Mouse (Mus musculus): ENCODE results near the gene Dph2. TPM values are rescaled to one million over a fixed set of nuclear protein-coding genes. Genes with fewer than 3 reads are reported as not detected.

Gene Dph2
- total and polyA plus RNA-seq, 3 experiments = 25.2 to 27.2 TPM; not detected in 1

DNA sequence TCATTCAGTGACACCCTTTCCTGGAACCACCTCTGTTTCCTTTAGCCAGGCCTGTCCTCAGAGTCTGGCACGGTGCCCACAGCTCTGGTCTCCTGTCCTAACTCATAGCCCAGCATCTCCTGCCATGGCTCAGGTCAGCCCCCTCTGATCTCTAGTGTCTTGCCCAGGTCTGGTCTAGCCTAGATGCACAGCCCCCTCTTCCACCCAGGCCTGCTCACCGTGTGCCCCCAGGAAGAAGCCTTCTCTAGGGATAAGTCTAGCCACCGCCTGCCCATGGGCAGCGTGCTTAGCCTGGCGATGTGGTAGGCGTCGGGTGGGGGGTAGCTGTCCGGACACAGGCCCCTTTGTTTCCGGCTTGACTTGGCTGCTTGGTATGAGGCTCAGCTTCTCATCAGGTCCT is 36.7 kb downstream of the Dph2 start:
- H3K9ac ChIP-seq (ENCODE audit: control insufficient read depth, low read depth, low read length, poor library complexity, severe bottlenecking) = no peak overlapping the region
- TF ChIP-seq TBP (IDR thresholded peaks at IDR 0.05; ENCODE audit: low read depth, low read length) (no peak), RCOR1 (IDR thresholded peaks at IDR 0.05; ENCODE audit: low read depth, low read length) (no peak), ZNF384 (IDR thresholded peaks at IDR 0.05; ENCODE audit: low read depth, low read length) (no peak), UBTF (IDR thresholded peaks at IDR 0.05; ENCODE audit: borderline replicate concordance, insufficient read depth, low read depth, low read length) (no peak), CHD2 (IDR thresholded peaks at IDR 0.05; ENCODE audit: low read length) (no peak), ZC3H11A (IDR thresholded peaks at IDR 0.05; ENCODE audit: low read depth, low read length) (no peak), EP300 (IDR thresholded peaks at IDR 0.05; ENCODE audit: low read depth in 1 of 2, low read length in 2 of 2) (no peak), NRF1 (IDR thresholded peaks at IDR 0.05; ENCODE audit: insufficient read depth, low read depth, low read length, poor library complexity, severe bottlenecking) (no peak), NELFE (IDR thresholded peaks at IDR 0.05; ENCODE audit: low read depth, low read length) (no peak), MEF2A (IDR thresholded peaks at IDR 0.05; ENCODE audit: extremely low read depth, insufficient replicate concordance, low read depth, low read length, poor library complexity, severe bottlenecking) (no peak), POLR2AphosphoS2 (IDR thresholded peaks at IDR 0.05; ENCODE audit: low read length) (no peak), ELF1 (IDR thresholded peaks at IDR 0.05; ENCODE audit: low read depth, low read length) (no peak), MAZ (IDR thresholded peaks at IDR 0.05; ENCODE audit: low read depth, low read length) (no peak), POLR2A (IDR thresholded peaks at IDR 0.05; ENCODE audit: control insufficient read depth in 1 of 2, insufficient read depth in 1 of 2, low read depth in 1 of 2, low read length in 2 of 2, poor library complexity in 1 of 2) (no peak), ZMIZ1 (IDR thresholded peaks at IDR 0.05; ENCODE audit: low read depth, low read length) (no peak), MYB (IDR thresholded peaks at IDR 0.05; ENCODE audit: low read depth, low read length) (no peak)
- H3K36me3 ChIP-seq (ENCODE audit: control insufficient read depth in 1 of 2, insufficient read depth in 2 of 2, low read length in 2 of 2) = no peaks in the 10 kb centered on the region; a peak in 1 of 4 replicates
- H3K4me3 ChIP-seq (ENCODE audit: control insufficient read depth in 1 of 2, insufficient read depth in 1 of 2, low read depth in 2 of 2, low read length in 2 of 2) = no peak overlapping the region
- no peaks in the 10 kb centered on the region for H3K27me3 ChIP-seq (ENCODE audit: control insufficient read depth in 1 of 2, insufficient read depth in 2 of 2, low read length in 2 of 2)
- no peaks in the 10 kb centered on the region for H3K4me1 ChIP-seq (ENCODE audit: control insufficient read depth in 1 of 2, insufficient read depth in 2 of 2, low read length in 2 of 2)
- no peaks in the 10 kb centered on the region for H3K79me2 ChIP-seq (ENCODE audit: control insufficient read depth, insufficient read depth, low read length, poor library complexity)
- no peak overlapping the region for H3K27ac ChIP-seq (ENCODE audit: control insufficient read depth, low read depth, low read length)
- no peak for DNase-seq (ENCODE audit: low read depth, low spot score)
- H3K9me3 ChIP-seq (replicated peaks; ENCODE audit: insufficient read depth, low read length) = no peaks in the 10 kb centered on the region

DNA sequence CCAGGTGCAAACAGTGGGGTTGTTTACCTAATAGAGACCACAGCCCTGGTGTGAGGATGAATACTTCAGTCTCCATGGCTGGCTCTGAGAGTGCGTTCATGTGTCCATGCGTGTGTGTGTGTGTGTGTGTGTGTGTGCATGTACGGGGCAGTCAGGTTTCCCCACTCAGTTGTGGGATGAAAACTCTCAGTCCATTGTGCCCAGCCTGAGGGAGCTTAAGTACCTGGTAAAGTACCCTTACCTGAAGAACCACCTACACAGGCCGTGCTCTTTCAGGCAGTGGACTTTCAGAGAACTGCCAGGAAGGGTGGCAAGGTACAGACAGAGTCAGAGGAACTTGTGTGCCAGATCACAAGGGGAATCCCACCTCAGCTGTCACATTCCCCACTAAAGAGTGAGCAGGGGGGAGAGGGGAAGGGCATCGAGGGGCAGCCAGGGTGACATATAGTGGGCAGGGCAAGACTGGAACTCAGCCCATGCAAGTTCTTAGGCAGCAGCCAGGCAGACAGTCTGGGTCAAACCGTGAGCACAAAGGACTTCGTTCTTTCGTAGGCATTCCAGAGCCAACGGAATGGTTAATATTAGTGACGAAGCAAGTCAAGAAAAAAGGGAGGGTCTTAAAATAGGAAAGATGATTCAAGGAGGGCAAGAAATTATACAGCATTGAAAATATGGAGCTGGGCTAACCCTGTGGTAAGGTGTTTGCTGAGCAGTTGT is 39.5 kb downstream of the Dph2 start:
- no peaks in the 10 kb centered on the region for H3K4me1 ChIP-seq (ENCODE audit: control insufficient read depth in 1 of 2, insufficient read depth in 2 of 2, low read length in 2 of 2)
- H3K9ac ChIP-seq (ENCODE audit: control insufficient read depth, low read depth, low read length, poor library complexity, severe bottlenecking) = no peak overlapping the region
- DNase-seq (ENCODE audit: low read depth, low spot score) = no peak
- H3K79me2 ChIP-seq (ENCODE audit: control insufficient read depth, insufficient read depth, low read length, poor library complexity) = no peaks in the 10 kb centered on the region
- H3K36me3 ChIP-seq (ENCODE audit: control insufficient read depth in 1 of 2, insufficient read depth in 2 of 2, low read length in 2 of 2) = no peaks in the 10 kb centered on the region; a peak in 1 of 4 replicates
- no peak for TF ChIP-seq ETS1 (IDR thresholded peaks at IDR 0.05; ENCODE audit: low read depth, low read length)
- TF ChIP-seq MAZ (IDR thresholded peaks at IDR 0.05; ENCODE audit: low read depth, low read length) = no peak
- TF ChIP-seq CTCF (IDR thresholded peaks at IDR 0.05 in 2 of 3, conservative IDR thresholded peaks at IDR 0.05 in 1 of 3; ENCODE audit: control insufficient read depth in 1 of 3, insufficient read depth in 1 of 3, low read depth in 2 of 3, low read length in 3 of 3, poor library complexity in 1 of 3, severe bottlenecking in 1 of 3) = no peak
- no peak for TF ChIP-seq MAFK (IDR thresholded peaks at IDR 0.05; ENCODE audit: borderline replicate concordance, low read depth, low read length)
- TF ChIP-seq POLR2AphosphoS2 (IDR thresholded peaks at IDR 0.05; ENCODE audit: low read length) = no peak
- TF ChIP-seq USF1 (IDR thresholded peaks at IDR 0.05; ENCODE audit: low read depth, low read length) = no peak
- no peak for TF ChIP-seq E2F4 (IDR thresholded peaks at IDR 0.05; ENCODE audit: borderline replicate concordance, low read depth, low read length)
- TF ChIP-seq MEF2A (IDR thresholded peaks at IDR 0.05; ENCODE audit: extremely low read depth, insufficient replicate concordance, low read depth, low read length, poor library complexity, severe bottlenecking) = no peak
- TF ChIP-seq ZMIZ1 (IDR thresholded peaks at IDR 0.05; ENCODE audit: low read depth, low read length) = no peak
- no peaks in the 10 kb centered on the region for H3K9me3 ChIP-seq (replicated peaks; ENCODE audit: insufficient read depth, low read length)
- H3K4me3 ChIP-seq (ENCODE audit: control insufficient read depth in 1 of 2, insufficient read depth in 1 of 2, low read depth in 2 of 2, low read length in 2 of 2) = no peak overlapping the region
- no peaks in the 10 kb centered on the region for H3K27me3 ChIP-seq (ENCODE audit: control insufficient read depth in 1 of 2, insufficient read depth in 2 of 2, low read length in 2 of 2)
- H3K27ac ChIP-seq (ENCODE audit: control insufficient read depth, low read depth, low read length) = no peak overlapping the region
